Mouse (Mus musculus): Measurements from ENCODE around the gene Steap3. TPM values are rescaled to one million over a fixed set of nuclear protein-coding genes. Genes with fewer than 3 reads are reported as not detected.

The Steap3 gene
- total RNA-seq, 2 experiments from 2014 or later, result 7.1 to 7.4 TPM

GRCm38 (mm10) chr1:120252519-120253160 is 19.9 kb downstream of the Steap3 start:
- no peak for DNase-seq (ENCODE audit: low spot score in 2 of 2)
- intact Hi-C loops (cut with DNase I), result no loop called here

- intact Hi-C loops (cut with DNase I), result no loop called here
- DNase-seq (ENCODE audit: low spot score in 2 of 2), result no peak
Observed at GRCm38 (mm10) chr1:120251193-120251592, 21.3 kb downstream of the Steap3 start.

- no peak for DNase-seq (ENCODE audit: low spot score in 2 of 2)
- intact Hi-C loops (cut with DNase I), result no loop called here
Observed at GRCm38 (mm10) chr1:120250586-120250985, 21.9 kb downstream of the Steap3 start.

GRCm38 (mm10) chr1:120249842-120250241 is 22.7 kb downstream of the Steap3 start:
- intact Hi-C loops (cut with DNase I), result no loop called here
- DNase-seq (ENCODE audit: low spot score in 2 of 2), result no peak

GRCm38 (mm10) chr1:120248156-120248555 is 24.3 kb downstream of the Steap3 start:
- peak; percentile 37 to 38 for DNase-seq (ENCODE audit: low spot score in 2 of 2)
- intact Hi-C loops (cut with DNase I), result no loop called here

- intact Hi-C loops (cut with DNase I), result no loop called here
- DNase-seq (ENCODE audit: low spot score in 2 of 2), result no peak
Observed at GRCm38 (mm10) chr1:120247351-120247750, 25.2 kb downstream of the Steap3 start.

- intact Hi-C loops (cut with DNase I), result no loop called here
- no peak for DNase-seq (ENCODE audit: low spot score in 2 of 2)
Observed at GRCm38 (mm10) chr1:120246946-120247345, 25.6 kb downstream of the Steap3 start.

- intact Hi-C loops (cut with DNase I), result no loop called here
- DNase-seq (ENCODE audit: low spot score in 2 of 2), result peak; percentile 53 to 60
Observed at GRCm38 (mm10) chr1:120245661-120246131, 26.8 kb downstream of the Steap3 start.

- intact Hi-C loops (cut with DNase I), result no loop called here
- DNase-seq (ENCODE audit: low spot score in 2 of 2), result no peak
Observed at GRCm38 (mm10) chr1:120244646-120245045, 27.9 kb downstream of the Steap3 start.

GRCm38 (mm10) chr1:120243987-120244386 is 28.5 kb downstream of the Steap3 start:
- intact Hi-C loops (cut with DNase I), result no loop called here
- DNase-seq (ENCODE audit: low spot score in 2 of 2), result no peak

- intact Hi-C loops (cut with DNase I), result no loop called here
- no peak for DNase-seq (ENCODE audit: low spot score in 2 of 2)
Observed at GRCm38 (mm10) chr1:120237068-120237467, 35.4 kb downstream of the Steap3 start.

GRCm38 (mm10) chr1:120236424-120236823 is 36.1 kb downstream of the Steap3 start:
- intact Hi-C loops (cut with DNase I), result no loop called here
- DNase-seq (ENCODE audit: low spot score in 2 of 2), result no peak

GRCm38 (mm10) chr1:120235631-120236215 is 36.8 kb downstream of the Steap3 start:
- no peak for DNase-seq (ENCODE audit: low spot score in 2 of 2)
- intact Hi-C loops (cut with DNase I), result no loop called here

- DNase-seq (ENCODE audit: low spot score in 2 of 2), result no peak
- intact Hi-C loops (cut with DNase I), result no loop called here
Observed at GRCm38 (mm10) chr1:120232170-120232569, 40.3 kb downstream of the Steap3 start.

GRCm38 (mm10) chr1:120231334-120231733 is 41.2 kb downstream of the Steap3 start:
- intact Hi-C loops (cut with DNase I), result no loop called here
- peak in 1 of 2 experiments; percentile 49 for DNase-seq (ENCODE audit: low spot score in 2 of 2)

- DNase-seq (ENCODE audit: low spot score in 2 of 2), result no peak
- intact Hi-C loops (cut with DNase I), result no loop called here
Observed at GRCm38 (mm10) chr1:120229723-120230471, 42.6 kb downstream of the Steap3 start.

- intact Hi-C loops (cut with DNase I), result no loop called here
- no peak for DNase-seq (ENCODE audit: low spot score in 2 of 2)
Observed at GRCm38 (mm10) chr1:120223613-120224012, 48.9 kb downstream of the Steap3 start.

GRCm38 (mm10) chr1:120221285-120221684 is 51.2 kb downstream of the Steap3 start:
- intact Hi-C loops (cut with DNase I), result no loop called here

GRCm38 (mm10) chr1:120220841-120221240 is 51.7 kb downstream of the Steap3 start:
- intact Hi-C loops (cut with DNase I), result no loop called here
- DNase-seq (ENCODE audit: low spot score in 2 of 2), result no peak

More at GRCm38 (mm10) chr1:120221285-120221684, 51.2 kb downstream of the Steap3 start:
- no peak for DNase-seq (ENCODE audit: low spot score in 2 of 2)

GRCm38 (mm10) chr1:120208502-120209230 is 63.8 kb downstream of the Steap3 start:
- DNase-seq (ENCODE audit: low spot score in 2 of 2), result no peak
- intact Hi-C loops (cut with DNase I), result no loop called here

Measured in left cerebral cortex, postnatal 14 days (tissue).